Mouse (Mus musculus): Measurements from ENCODE around the gene H2-D1. TPM values are rescaled to one million over a fixed set of nuclear protein-coding genes. Genes with fewer than 3 reads are reported as not detected.

The H2-D1 gene
- polyA plus RNA-seq, 1 experiment from 2014 or later = 109 TPM

- peak; percentile 86 for ATAC-seq
- Histone ChIP-seq H3K36me3 (ENCODE audit: control insufficient read depth, insufficient read depth, low read length) (peaks cover 3% of the 10 kb centered on the region), H3K27ac (ENCODE audit: low read length) (peak overlapping the region; percentile 95), H3K4me2 (ENCODE audit: low read length) (peak overlapping the region; percentile 97), H3K4me3 (ENCODE audit: low read depth, low read length) (peak overlapping the region; percentile 47), H3K9me3 (replicated peaks; ENCODE audit: control insufficient read depth, low read length, poor library complexity, severe bottlenecking) (no peaks in the 10 kb centered on the region), H3K27me3 (ENCODE audit: control insufficient read depth, insufficient read depth, low read depth, low read length) (no peaks in the 10 kb centered on the region), H3K9ac (ENCODE audit: low read depth, low read length) (peak overlapping the region; percentile 84), H3K4me1 (ENCODE audit: control insufficient read depth, insufficient read depth, low read length) (peaks cover 33% of the 10 kb centered on the region)
- under 1% methylated on average over 18 of the region's 18 CpGs for WGBS
Measured at GRCm38 (mm10) chr17:35236390-35236746, 26.2 kb upstream of the H2-D1 start.

GRCm38 (mm10) chr17:35236996-35237395, 25.5 kb upstream of the H2-D1 start:
- Histone ChIP-seq H3K36me3 (ENCODE audit: control insufficient read depth, insufficient read depth, low read length) (peaks cover 3% of the 10 kb centered on the region; the same call in 1 of the 2 replicates), H3K4me2 (ENCODE audit: low read length) (peak overlapping the region; percentile 97), H3K4me1 (ENCODE audit: control insufficient read depth, insufficient read depth, low read length) (peaks cover 33% of the 10 kb centered on the region), H3K27me3 (ENCODE audit: control insufficient read depth, insufficient read depth, low read depth, low read length) (no peaks in the 10 kb centered on the region), H3K9ac (ENCODE audit: low read depth, low read length) (peak overlapping the region; percentile 84), H3K27ac (ENCODE audit: low read length) (peak overlapping the region; percentile 95), H3K9me3 (replicated peaks; ENCODE audit: control insufficient read depth, low read length, poor library complexity, severe bottlenecking) (no peaks in the 10 kb centered on the region), H3K4me3 (ENCODE audit: low read depth, low read length) (peak overlapping the region; percentile 47)
- 82% methylated on average over 9 of the region's 9 CpGs for WGBS
- ATAC-seq = no peak

GRCm38 (mm10) chr17:35237504-35237903, 25.0 kb upstream of the H2-D1 start:
- no peak for ATAC-seq
- H3K36me3 ChIP-seq (ENCODE audit: control insufficient read depth, insufficient read depth, low read length) = peaks cover under 1% of the 10 kb centered on the region; the same call in 1 of the 2 replicates
- H3K9me3 ChIP-seq (replicated peaks; ENCODE audit: control insufficient read depth, low read length, poor library complexity, severe bottlenecking) = no peaks in the 10 kb centered on the region
- H3K9ac ChIP-seq (ENCODE audit: low read depth, low read length) = no peak overlapping the region
- peaks cover 33% of the 10 kb centered on the region for H3K4me1 ChIP-seq (ENCODE audit: control insufficient read depth, insufficient read depth, low read length)
- no peaks in the 10 kb centered on the region for H3K27me3 ChIP-seq (ENCODE audit: control insufficient read depth, insufficient read depth, low read depth, low read length)
- H3K4me3 ChIP-seq (ENCODE audit: low read depth, low read length) = peak overlapping the region; percentile 47
- 86% methylated on average over 12 of the region's 12 CpGs for WGBS
- peak overlapping the region; percentile 97 for H3K4me2 ChIP-seq (ENCODE audit: low read length)
- no peak overlapping the region for H3K27ac ChIP-seq (ENCODE audit: low read length)

- H3K27me3 ChIP-seq (ENCODE audit: control insufficient read depth, insufficient read depth, low read depth, low read length) = no peaks in the 10 kb centered on the region
- 86% methylated on average over 5 of the region's 5 CpGs for WGBS
- no peak for ATAC-seq
- peaks cover 38% of the 10 kb centered on the region for H3K4me1 ChIP-seq (ENCODE audit: control insufficient read depth, insufficient read depth, low read length)
- no peak overlapping the region for H3K4me3 ChIP-seq (ENCODE audit: low read depth, low read length)
- peaks cover 9% of the 10 kb centered on the region for H3K36me3 ChIP-seq (ENCODE audit: control insufficient read depth, insufficient read depth, low read length)
- H3K9me3 ChIP-seq (replicated peaks; ENCODE audit: control insufficient read depth, low read length, poor library complexity, severe bottlenecking) = no peaks in the 10 kb centered on the region
- H3K9ac ChIP-seq (ENCODE audit: low read depth, low read length) = no peak overlapping the region
- no peak overlapping the region for H3K4me2 ChIP-seq (ENCODE audit: low read length)
- H3K27ac ChIP-seq (ENCODE audit: low read length) = no peak overlapping the region
Measured at GRCm38 (mm10) chr17:35239700-35240099, 22.8 kb upstream of the H2-D1 start.

- H3K4me2 ChIP-seq (ENCODE audit: low read length) = peak overlapping the region; percentile 73
- ATAC-seq = peak; percentile 1; the same call in 1 of the 2 replicates
- H3K27me3 ChIP-seq (ENCODE audit: control insufficient read depth, insufficient read depth, low read depth, low read length) = no peaks in the 10 kb centered on the region
- peaks cover 42% of the 10 kb centered on the region for H3K4me1 ChIP-seq (ENCODE audit: control insufficient read depth, insufficient read depth, low read length)
- peaks cover 15% of the 10 kb centered on the region for H3K36me3 ChIP-seq (ENCODE audit: control insufficient read depth, insufficient read depth, low read length)
- peak overlapping the region; percentile 99 for H3K27ac ChIP-seq (ENCODE audit: low read length)
- H3K9ac ChIP-seq (ENCODE audit: low read depth, low read length) = peak overlapping the region; percentile 52
- H3K4me3 ChIP-seq (ENCODE audit: low read depth, low read length) = peak overlapping the region; percentile 96
- WGBS = 26% methylated on average over 12 of the region's 12 CpGs
- H3K9me3 ChIP-seq (replicated peaks; ENCODE audit: control insufficient read depth, low read length, poor library complexity, severe bottlenecking) = no peaks in the 10 kb centered on the region
Measured at GRCm38 (mm10) chr17:35240384-35241304, 21.9 kb upstream of the H2-D1 start.

- peaks cover 42% of the 10 kb centered on the region for H3K4me1 ChIP-seq (ENCODE audit: control insufficient read depth, insufficient read depth, low read length)
- peak within 1 kb of the TSS; percentile 96 for H3K4me3 ChIP-seq (ENCODE audit: low read depth, low read length)
- H3K36me3 ChIP-seq (ENCODE audit: control insufficient read depth, insufficient read depth, low read length) = peaks cover 20% of the 10 kb centered on the region
- H3K9me3 ChIP-seq (replicated peaks; ENCODE audit: control insufficient read depth, low read length, poor library complexity, severe bottlenecking) = no peaks in the 10 kb centered on the region
- peak; percentile 91 for ATAC-seq
- peak within 1 kb of the TSS; percentile 73 for H3K4me2 ChIP-seq (ENCODE audit: low read length)
- H3K9ac ChIP-seq (ENCODE audit: low read depth, low read length) = peak within 1 kb of the TSS; percentile 100
- H3K27ac ChIP-seq (ENCODE audit: low read length) = peak within 1 kb of the TSS; percentile 99
- under 1% methylated on average over 64 of the region's 69 CpGs for WGBS
- no peaks in the 10 kb centered on the region for H3K27me3 ChIP-seq (ENCODE audit: control insufficient read depth, insufficient read depth, low read depth, low read length)
Measured at GRCm38 (mm10) chr17:35241305-35242014, 21.1 kb upstream of the H2-D1 start, which contains the start of gene Ddx39b. Gene Ddx39b (plus strand): TSS chr17:35241746.

GRCm38 (mm10) chr17:35242015-35242941, 20.3 kb upstream of the H2-D1 start:
- Histone ChIP-seq H3K9ac (ENCODE audit: low read depth, low read length) (peak overlapping the region; percentile 100), H3K9me3 (replicated peaks; ENCODE audit: control insufficient read depth, low read length, poor library complexity, severe bottlenecking) (no peaks in the 10 kb centered on the region), H3K4me1 (ENCODE audit: control insufficient read depth, insufficient read depth, low read length) (peaks cover 37% of the 10 kb centered on the region), H3K27ac (ENCODE audit: low read length) (peak overlapping the region; percentile 99), H3K36me3 (ENCODE audit: control insufficient read depth, insufficient read depth, low read length) (peaks cover 28% of the 10 kb centered on the region), H3K4me2 (ENCODE audit: low read length) (peak overlapping the region; percentile 73), H3K27me3 (ENCODE audit: control insufficient read depth, insufficient read depth, low read depth, low read length) (no peaks in the 10 kb centered on the region), H3K4me3 (ENCODE audit: low read depth, low read length) (peak overlapping the region; percentile 96)
- under 1% methylated on average over 51 of the region's 55 CpGs for WGBS
- ATAC-seq = peak; percentile 47

GRCm38 (mm10) chr17:35243086-35243485, 19.4 kb upstream of the H2-D1 start:
- ATAC-seq = no peak
- under 1% methylated on average over 16 of the region's 16 CpGs for WGBS
- Histone ChIP-seq H3K4me3 (ENCODE audit: low read depth, low read length) (peak overlapping the region; percentile 96), H3K9me3 (replicated peaks; ENCODE audit: control insufficient read depth, low read length, poor library complexity, severe bottlenecking) (no peaks in the 10 kb centered on the region), H3K9ac (ENCODE audit: low read depth, low read length) (peak overlapping the region; percentile 100), H3K27ac (ENCODE audit: low read length) (peak overlapping the region; percentile 99), H3K4me2 (ENCODE audit: low read length) (peak overlapping the region; percentile 73), H3K27me3 (ENCODE audit: control insufficient read depth, insufficient read depth, low read depth, low read length) (no peaks in the 10 kb centered on the region), H3K4me1 (ENCODE audit: control insufficient read depth, insufficient read depth, low read length) (peaks cover 34% of the 10 kb centered on the region), H3K36me3 (ENCODE audit: control insufficient read depth, insufficient read depth, low read length) (peaks cover 35% of the 10 kb centered on the region)
